Mouse (Mus musculus) common myeloid progenitor, adult 5-6 weeks (primary cell): ENCODE results near the gene Pex14. TPM values are rescaled to one million over a fixed set of nuclear protein-coding genes. Genes with fewer than 3 reads are reported as not detected.

Experiments used
- ATAC-seq: replicated peaks from 2 replicates; pipeline ENCODE4 v1.8.0; 2016; ENCODE audit warnings: low read depth, mild to moderate bottlenecking, moderate TSS enrichment, inconsistent platforms; ENCODE audit not compliant: poor library complexity, severe bottlenecking
- total RNA-seq: library from RNA; stranded (forward); fragments of 200-1000, 187-1606 nt; gene quantifications from 2 replicates; pipeline ENCODE4 v1.2.3, GENCODE M21; 2017

Gene Pex14
- total RNA-seq, 1 experiment from 2014 or later: 12.1 TPM

- ATAC-seq: no peak
Measured at GRCm38 (mm10) chr4:149002441-149003093, 97.1 kb downstream of the Pex14 start.

DNA sequence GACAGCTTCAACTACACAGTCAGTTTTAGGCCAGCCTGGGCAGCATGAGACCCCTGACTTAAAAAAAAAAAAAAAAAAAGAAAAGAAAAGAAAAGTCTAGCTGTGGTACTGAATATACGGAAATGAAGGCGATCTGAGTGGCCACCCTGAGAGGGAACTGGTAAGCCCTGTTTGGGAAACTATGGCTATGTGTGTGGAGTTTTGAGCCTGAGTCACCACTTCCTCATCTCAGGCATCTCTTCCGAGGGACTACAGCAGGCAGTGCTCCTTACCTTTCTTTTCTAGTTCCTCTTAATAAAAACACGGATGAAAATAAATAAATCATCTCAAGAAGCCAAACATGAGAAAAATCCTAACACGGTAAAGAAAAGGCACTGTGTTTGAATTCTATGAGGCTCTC is 98.2 kb downstream of the Pex14 start:
- ATAC-seq: peak; percentile 82

DNA sequence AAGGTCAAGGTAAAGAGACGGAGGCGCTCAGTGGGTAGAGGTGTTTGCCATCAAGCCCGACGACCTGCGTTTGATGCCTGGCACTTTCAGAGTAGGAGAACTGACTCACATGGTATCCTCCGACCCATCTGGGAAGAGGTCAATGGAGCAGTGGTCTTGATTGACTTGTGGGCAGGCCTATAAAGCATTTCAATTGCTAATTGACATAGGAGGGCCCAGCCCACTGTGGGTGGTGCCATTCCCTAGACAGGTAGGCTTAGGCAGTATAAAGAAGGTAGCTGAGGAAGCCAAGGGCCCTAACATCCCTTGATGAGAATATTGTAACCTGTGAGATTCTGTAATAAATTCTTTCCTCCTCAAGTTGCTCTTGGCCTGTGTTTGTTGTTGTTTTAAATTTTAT is 98.9 kb downstream of the Pex14 start:
- ATAC-seq: no peak

GRCm38 (mm10) chr4:148993948-148994347 is 105.7 kb downstream of the Pex14 start:
- ATAC-seq: no peak

DNA sequence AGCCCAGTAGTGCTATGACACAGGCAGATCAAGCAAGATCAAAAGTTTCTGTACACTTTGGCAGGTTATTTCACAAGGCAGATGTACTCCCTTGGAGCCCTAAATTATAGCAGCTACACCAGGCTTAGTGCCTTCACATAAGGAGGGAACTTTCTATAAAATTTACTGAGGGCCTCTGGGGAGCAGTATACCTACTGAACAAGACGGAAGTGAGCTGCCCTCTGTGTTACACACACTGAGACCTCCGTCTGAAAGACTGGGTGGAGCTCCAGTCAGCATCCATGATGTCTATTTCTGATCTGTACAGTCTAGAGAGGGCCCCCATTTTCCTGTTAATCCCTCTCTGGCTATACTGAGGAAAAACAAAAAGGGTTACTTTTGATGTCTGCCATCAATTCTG is 109.6 kb downstream of the Pex14 start:
- ATAC-seq: no peak

- no peak for ATAC-seq
Measured at GRCm38 (mm10) chr4:148985541-148986476, 113.9 kb downstream of the Pex14 start.

DNA sequence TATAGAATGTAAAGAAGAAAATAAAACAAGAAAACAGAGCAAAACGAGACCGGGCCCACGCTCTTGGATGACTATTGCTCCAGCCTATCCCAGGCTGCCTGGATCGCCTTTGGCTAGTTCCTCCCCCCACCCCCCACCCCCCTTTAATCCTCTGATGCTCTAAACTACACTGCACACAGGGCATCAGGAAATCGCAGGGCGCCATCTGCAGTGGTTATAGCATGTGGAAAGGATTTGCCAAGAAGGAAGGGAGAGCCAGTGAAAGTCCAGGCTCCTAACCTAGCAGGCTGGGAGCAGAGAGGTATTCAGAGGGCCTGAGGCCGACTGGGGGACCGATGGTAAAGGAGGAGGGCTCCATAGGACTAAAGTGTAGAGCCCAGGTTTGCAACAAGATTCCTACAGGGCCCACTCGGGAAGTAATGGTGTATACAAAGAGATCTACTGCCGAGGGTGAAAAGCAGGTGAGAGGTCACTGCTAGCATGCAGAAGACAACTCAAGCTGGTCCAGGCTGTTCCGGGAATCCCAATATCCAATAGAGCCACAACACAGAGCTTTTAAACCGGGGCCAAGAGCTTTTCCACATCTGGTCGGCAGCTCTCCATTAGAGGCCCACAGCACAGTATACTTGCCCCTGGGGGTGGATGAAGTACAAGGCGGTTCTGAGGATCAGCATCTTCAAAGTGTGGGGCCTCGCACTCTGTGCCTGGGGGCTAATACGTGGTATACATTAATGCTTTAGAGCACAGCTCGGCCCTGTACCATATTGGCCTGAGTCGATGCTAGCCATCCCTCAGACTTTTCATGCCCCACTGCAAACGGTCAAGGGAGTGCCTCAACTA is 114.8 kb downstream of the Pex14 start:
- no peak for ATAC-seq

- ATAC-seq: no peak
Measured at GRCm38 (mm10) chr4:148982274-148982673, 117.4 kb downstream of the Pex14 start.

- ATAC-seq: no peak
Measured at GRCm38 (mm10) chr4:148979837-148980236, 119.8 kb downstream of the Pex14 start.

DNA sequence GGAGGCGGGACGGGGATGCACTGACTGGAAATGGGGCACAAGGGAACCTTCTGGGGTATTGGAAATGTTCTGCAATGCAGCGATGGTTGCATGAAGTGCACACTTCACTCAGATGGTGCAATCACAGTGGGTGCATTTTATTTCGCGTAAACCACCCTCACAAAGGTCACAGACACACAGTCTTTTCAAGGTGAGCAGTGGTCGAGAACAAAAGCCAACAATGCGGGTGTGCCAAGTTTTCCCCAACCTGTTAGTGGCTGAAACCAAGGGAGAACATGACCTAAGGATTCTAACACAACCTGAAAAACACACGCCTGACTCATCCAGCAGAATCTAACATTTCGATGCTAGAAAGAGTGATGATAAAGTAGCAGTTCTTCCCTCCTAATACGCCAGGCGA is 120.8 kb downstream of the Pex14 start:
- ATAC-seq: no peak

- no peak for ATAC-seq
Measured at GRCm38 (mm10) chr4:148978221-148978855, 121.3 kb downstream of the Pex14 start.

- ATAC-seq: no peak
Measured at GRCm38 (mm10) chr4:148974833-148975232, 124.8 kb downstream of the Pex14 start.

DNA sequence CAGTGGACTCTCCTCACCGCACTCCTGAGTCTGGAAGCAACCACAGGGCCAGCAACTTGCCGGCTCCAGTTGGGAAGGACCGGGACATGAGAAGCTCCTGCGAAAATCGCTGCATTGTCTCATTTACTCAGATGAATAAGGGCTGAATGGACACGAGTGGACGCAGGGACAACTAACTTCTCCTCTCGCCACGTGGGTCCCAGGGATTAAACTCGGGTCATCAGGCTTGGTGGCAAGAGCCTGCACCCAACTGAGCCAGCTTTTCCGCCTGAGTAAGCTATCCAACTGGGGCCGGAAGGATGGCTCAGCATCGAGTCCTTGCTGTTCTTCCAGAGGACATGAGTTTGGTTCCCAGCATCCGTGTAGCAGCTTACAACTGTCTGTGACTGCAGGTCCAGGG is 126.3 kb downstream of the Pex14 start:
- ATAC-seq: no peak

- ATAC-seq: no peak
Measured at GRCm38 (mm10) chr4:148972707-148973106, 127.0 kb downstream of the Pex14 start.

- ATAC-seq: no peak
Measured at GRCm38 (mm10) chr4:148971613-148972242, 127.9 kb downstream of the Pex14 start.

DNA sequence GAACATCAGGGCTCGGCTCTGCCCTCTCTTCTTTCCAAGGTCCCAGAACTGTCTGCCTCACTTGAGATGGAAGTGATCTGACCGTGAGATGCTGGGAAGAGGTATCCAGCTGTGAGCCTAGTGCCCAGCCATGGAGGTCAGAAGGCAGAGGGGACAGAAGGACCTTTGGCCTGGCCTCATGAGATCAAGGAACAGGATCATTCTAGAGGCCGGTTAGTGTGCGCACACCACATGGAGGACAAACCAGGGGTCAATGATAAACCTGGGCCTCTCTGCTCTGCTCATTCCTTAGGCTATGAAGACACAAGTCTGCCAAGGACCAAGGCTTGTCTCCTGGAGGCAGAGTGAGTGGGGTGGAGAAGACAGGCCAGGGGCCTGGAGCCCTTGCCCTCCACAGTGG is 128.9 kb downstream of the Pex14 start:
- ATAC-seq: no peak

DNA sequence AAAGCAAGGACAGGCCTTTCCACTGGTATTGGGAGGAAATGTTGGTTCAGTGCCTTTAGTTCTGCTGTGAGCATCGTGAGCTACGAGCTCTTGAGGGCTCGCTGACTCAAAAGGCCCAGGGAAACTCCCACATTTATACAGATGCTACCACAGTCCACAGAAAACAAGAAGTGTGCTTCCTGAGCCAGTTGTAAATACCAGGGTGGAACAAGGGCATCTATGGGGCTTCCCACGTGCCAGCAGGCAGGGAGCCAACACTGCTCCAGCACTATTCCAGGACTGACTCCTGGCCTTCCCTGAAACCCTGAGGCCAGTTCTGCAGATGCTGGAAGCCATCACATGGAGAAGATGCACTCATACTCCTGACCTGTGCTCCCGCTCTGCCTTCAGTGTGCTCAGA is 130.1 kb downstream of the Pex14 start:
- ATAC-seq: no peak

- ATAC-seq: no peak
Measured at GRCm38 (mm10) chr4:148968859-148969258, 130.8 kb downstream of the Pex14 start.

GRCm38 (mm10) chr4:148966132-148966531 is 133.5 kb downstream of the Pex14 start:
- ATAC-seq: no peak
